Mouse (Mus musculus): ENCODE data around the gene 1700025G04Rik.

Gene 1700025G04Rik

DNA sequence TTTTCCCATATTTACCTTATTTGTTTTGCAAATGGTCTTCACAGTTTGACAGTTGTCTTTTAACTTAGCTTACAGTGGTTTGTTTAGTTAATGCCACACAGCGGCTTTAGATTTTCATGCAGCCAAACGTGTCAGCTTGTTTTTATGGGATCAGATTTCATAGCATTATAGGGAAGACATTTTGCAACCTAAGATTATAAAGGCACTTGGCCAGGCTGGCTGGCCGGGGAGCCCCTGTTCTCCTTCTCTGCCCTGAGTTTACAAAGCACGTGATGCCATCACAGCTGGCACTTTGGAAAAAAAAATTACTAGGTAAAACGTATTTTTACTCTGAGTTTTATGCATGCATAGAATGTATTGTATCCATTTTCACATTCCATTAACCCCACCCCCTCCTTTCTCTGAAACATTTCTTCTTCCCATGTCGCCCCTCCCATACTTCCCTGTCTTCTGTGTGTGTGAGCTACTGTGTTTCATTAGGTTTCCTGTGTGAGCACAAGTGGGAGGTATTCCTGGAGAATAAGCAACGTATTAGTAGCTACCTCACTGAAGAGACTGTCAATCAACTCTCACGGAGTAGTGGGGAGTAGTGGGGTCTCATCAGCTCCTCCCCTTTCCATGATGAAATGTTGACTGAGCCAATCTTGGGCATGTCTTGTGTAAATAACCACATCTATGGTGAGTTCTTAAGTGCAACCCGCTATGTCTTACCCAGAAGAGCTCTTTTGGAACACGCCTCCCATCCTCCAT, 93.8 kb downstream of the 1700025G04Rik start:
- DNase-seq (ENCODE audit: low spot score in 2 of 2), result no peak

- no peak for DNase-seq (ENCODE audit: low spot score in 2 of 2)
Observed at GRCm38 (mm10) chr1:151994271-151994670, 95.7 kb downstream of the 1700025G04Rik start.

- DNase-seq (ENCODE audit: low spot score in 2 of 2), result no peak
Observed at GRCm38 (mm10) chr1:151991505-151991904, 98.4 kb downstream of the 1700025G04Rik start.

DNA sequence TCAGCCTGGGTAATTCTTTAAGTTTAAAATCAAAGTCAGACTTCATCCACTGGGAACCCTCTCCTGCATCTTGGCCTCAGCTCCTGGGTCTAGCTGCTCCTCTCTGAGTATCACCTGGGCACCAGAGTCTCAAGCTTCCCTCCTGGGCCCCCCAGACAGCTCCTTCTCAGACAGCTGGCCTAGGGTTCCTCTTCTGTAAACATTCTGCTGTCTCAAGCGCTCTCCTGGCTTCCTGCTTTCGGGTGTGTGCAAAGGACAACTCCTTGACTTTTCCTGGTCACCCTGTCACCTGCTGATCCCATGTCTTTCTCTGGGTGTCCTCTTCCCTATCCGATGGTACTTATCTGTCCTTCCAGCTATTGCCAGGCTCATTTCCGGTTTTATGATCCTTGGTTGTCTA, 99.3 kb downstream of the 1700025G04Rik start:
- DNase-seq (ENCODE audit: low spot score in 2 of 2), result no peak

GRCm38 (mm10) chr1:151988713-151989112, 101.2 kb downstream of the 1700025G04Rik start:
- no peak for DNase-seq (ENCODE audit: low spot score in 2 of 2)

- DNase-seq (ENCODE audit: low spot score in 2 of 2), result no peak
Observed at GRCm38 (mm10) chr1:151988066-151988465, 101.9 kb downstream of the 1700025G04Rik start.

- no peak for DNase-seq (ENCODE audit: low spot score in 2 of 2)
Observed at GRCm38 (mm10) chr1:151986024-151986778, 103.7 kb downstream of the 1700025G04Rik start.

DNA sequence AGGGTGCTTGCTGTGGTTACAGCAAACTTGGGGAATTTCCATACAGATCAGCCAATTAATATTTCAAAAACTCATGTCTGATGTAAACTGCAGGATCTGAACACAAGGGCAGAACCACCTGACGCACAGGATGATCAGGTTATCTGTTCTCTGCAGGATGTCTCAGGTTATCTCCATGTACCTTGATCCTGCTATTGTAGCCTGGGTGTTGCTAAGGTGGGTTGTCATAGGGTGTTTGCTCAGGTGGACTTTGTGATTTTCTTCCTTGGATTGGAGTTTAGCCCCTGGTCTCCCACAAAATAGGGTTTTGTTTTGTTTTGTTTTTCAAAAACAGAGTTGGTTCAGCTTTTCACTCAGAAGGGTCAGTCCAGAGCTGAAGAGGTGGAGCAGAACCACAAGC, 104.9 kb downstream of the 1700025G04Rik start:
- no peak for DNase-seq (ENCODE audit: low spot score in 2 of 2)

- DNase-seq (ENCODE audit: low spot score in 2 of 2), result no peak
Observed at GRCm38 (mm10) chr1:151983991-151984390, 105.9 kb downstream of the 1700025G04Rik start.

GRCm38 (mm10) chr1:151980498-151980897, 109.4 kb downstream of the 1700025G04Rik start:
- DNase-seq (ENCODE audit: low spot score in 2 of 2), result no peak

DNA sequence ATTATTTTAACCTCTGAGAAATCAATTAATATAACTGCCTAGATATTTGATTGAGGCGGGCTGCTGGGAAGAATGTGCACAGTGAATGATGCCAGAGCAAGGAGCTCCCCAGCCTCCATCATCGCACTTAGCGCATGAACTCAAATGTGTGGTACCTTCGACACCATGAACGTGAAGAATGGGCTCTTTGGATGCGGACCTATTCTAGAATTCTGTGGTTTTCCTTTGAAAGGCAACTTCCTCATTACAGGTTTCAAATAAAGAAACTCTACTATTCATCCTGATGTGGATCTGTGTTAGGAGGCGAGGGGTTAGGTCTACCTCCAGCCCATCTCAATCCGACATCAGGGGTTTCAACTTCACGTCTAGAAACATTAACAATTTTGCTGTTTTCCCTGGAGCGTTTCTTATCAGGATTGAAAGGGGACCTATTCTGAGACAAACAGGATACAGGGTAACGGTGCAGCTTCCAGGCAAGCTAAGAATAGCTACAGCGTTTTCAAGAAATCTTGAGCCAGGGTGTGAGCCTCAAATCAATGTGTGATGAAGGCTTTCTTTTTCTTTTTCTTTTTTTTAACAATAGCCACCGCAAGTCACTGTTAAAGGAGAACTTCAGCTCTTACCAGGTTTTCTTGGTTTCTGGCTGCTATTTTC, 110.0 kb downstream of the 1700025G04Rik start:
- no peak for DNase-seq (ENCODE audit: low spot score in 2 of 2)

- DNase-seq (ENCODE audit: low spot score in 2 of 2), result no peak
Observed at GRCm38 (mm10) chr1:151978751-151979150, 111.2 kb downstream of the 1700025G04Rik start.

- no peak for DNase-seq (ENCODE audit: low spot score in 2 of 2)
Observed at GRCm38 (mm10) chr1:151977596-151977995, 112.3 kb downstream of the 1700025G04Rik start.

GRCm38 (mm10) chr1:151976850-151977249, 113.1 kb downstream of the 1700025G04Rik start:
- DNase-seq (ENCODE audit: low spot score in 2 of 2), result no peak

DNA sequence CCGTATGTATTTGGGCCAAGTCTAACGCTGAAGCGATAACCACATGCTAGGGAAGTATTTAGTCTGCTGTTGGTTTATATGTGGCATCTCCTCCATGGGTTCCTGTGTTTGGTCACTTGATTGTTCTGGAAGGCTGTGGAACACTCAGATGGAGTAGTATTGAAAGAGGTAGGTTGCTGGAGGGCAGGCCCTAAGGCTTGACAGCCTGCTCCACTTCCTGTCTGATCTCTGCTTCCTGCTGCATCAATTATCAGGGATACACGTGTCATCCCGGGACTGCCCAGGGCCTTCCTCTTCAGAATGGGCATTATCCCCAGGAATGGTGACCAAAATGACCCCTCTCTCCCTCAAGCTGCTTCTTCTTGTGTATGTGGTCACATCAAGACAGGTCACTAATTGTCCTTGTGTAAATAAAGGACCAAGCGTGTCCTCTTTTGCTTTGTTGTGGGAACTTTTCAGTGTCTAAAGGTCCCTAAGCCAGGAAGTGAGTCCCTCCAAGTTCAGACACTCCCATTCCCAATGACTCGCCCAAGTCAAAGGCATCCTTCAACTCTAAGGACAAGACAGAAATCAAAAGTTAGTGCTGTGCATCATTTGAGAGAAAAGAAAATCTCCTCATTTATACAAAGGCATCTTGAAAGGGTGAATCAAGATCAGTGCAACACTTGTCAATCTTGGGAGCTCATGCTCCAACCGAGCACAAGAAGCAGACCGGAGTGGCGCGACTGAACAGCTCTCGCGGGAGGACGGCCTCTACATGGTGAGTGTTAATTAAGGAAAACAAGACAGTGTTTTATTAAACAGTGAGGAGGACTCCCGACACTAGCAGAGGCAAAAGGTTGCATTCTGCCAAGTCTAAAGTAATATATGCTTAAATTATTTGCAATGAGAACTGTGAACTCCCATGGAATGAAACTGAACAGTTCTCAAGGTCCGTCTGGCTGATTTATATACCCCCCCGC, 114.2 kb downstream of the 1700025G04Rik start:
- no peak for DNase-seq (ENCODE audit: low spot score in 2 of 2)

DNA sequence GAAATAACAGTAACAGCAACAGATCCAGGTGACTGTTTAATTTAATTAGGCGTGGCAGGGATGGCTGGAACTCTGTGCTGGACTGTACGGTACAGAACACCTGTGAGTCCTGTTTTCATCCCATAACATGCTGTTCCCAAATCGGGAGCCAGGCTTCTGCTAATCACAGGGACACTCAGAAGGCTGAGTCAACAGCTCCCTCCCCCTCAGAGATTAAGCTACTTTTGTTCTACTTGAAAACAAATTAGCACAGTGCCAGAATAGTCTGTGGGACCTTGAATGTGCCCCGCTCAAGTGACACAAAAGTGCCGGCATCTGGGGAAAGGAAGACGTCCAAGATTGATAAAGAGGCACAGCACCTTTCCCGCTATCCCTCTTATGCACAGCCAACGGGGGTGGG, 115.0 kb downstream of the 1700025G04Rik start:
- no peak for DNase-seq (ENCODE audit: low spot score in 2 of 2)

GRCm38 (mm10) chr1:151974424-151974823, 115.5 kb downstream of the 1700025G04Rik start:
- no peak for DNase-seq (ENCODE audit: low spot score in 2 of 2)

DNA sequence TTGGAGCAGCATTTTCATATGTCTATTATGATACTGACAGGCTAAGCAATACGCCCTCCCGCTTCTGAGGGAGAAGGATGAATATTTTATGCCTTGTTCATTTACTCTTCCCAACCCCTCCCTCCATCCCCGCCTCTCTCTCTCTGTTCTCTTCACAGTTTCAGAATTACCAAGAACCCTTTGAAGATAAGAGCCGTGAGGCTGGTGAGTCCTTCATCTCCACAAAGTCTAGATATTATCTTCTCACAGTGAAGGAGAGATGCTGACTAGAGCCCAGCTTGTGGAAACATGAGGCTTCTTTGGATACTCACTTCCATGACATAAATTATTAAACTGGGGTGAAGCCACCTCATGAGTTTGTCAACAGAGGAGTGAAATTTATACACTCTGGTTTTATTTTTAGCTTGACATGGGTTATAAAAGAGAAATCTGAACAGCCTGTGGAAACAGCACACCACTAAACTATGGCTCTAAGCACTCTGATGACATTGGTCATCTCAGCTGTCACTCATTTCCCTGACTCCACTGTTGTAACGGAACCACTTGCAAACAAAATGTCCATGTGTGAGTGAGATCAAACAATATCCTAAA, 116.7 kb downstream of the 1700025G04Rik start:
- DNase-seq (ENCODE audit: low spot score in 2 of 2), result no peak

- DNase-seq (ENCODE audit: low spot score in 2 of 2), result no peak
Observed at GRCm38 (mm10) chr1:151971581-151971980, 118.3 kb downstream of the 1700025G04Rik start.

GRCm38 (mm10) chr1:151968126-151968525, 121.8 kb downstream of the 1700025G04Rik start:
- DNase-seq (ENCODE audit: low spot score in 2 of 2), result no peak

DNA sequence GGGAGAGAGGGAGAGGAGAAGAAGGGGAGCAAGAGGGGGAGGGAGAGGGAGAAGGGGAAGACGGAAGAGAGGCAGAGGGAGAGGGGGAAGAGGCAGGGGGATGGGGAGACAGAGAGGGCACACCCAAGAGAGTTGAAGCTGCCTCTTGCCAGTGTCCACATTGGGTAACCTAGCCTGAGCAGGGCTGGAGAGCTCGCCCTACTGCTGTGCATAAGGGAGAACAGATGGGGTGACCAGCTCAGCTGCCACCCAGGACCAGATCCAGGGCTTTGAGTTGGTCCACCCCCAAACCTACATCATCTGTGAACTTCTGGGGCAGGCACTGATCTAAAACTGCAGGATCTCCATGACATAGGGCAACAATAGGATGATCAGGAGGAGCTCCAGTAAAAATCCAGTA, 125.1 kb downstream of the 1700025G04Rik start:
- DNase-seq (ENCODE audit: low spot score in 2 of 2), result no peak

All from frontal cortex, postnatal 14 days (tissue).